Mouse (Mus musculus) stomach, postnatal 0 days (tissue): ENCODE results near the gene Sytl2. TPM values are rescaled to one million over a fixed set of nuclear protein-coding genes. Genes with fewer than 3 reads are reported as not detected.

Experiments used
- ATAC-seq: fragments of 200-750 bp; cut with Nextera tagmentation; 2 replicates; pipeline ENCODE4 v1.8.0; 2017; ENCODE audit not compliant: low FRiP score, low TSS enrichment
- DNase-seq: peaks from one replicate; pipeline ENCODE4 v3.0.0-alpha.2; 2016; ENCODE audit warnings: low spot score
- H3K27ac ChIP-seq: fragments of 300-500 bp; sonication (generic); replicated peaks from 2 replicates; pipeline ENCODE4 v1.5.1; 2014; ENCODE audit warnings: mild to moderate bottlenecking, control low read depth
- H3K27me3 ChIP-seq: fragments of 300-500 bp; sonication (generic); 2 replicates; pipeline ENCODE4 v1.6.1; 2014; ENCODE audit warnings: low read length; ENCODE audit not compliant: control insufficient read depth, insufficient read depth
- H3K36me3 ChIP-seq: fragments of 300-500 bp; sonication (generic); 2 replicates; pipeline ENCODE4 v1.6.1; 2014; ENCODE audit warnings: low read length, mixed read lengths; ENCODE audit not compliant: control insufficient read depth, insufficient read depth
- H3K4me1 ChIP-seq: fragments of 300-500 bp; sonication (generic); replicated peaks from 2 replicates; pipeline ENCODE4 v1.6.1; 2014; ENCODE audit warnings: antibody characterized with exemption; ENCODE audit not compliant: control insufficient read depth, insufficient read depth
- H3K4me2 ChIP-seq: fragments of 300-500 bp; sonication (generic); replicated peaks from 2 replicates; pipeline ENCODE4 v1.6.1; 2014; ENCODE audit warnings: low read depth, mild to moderate bottlenecking, control low read depth, moderate library complexity
- H3K4me3 ChIP-seq: fragments of 300-500 bp; sonication (generic); 2 replicates; pipeline ENCODE4 v1.5.1; 2014; ENCODE audit warnings: low read depth, low read length, control low read depth
- H3K9ac ChIP-seq: fragments of 300-500 bp; sonication (generic); 2 replicates; pipeline ENCODE4 v1.6.1; 2014; ENCODE audit warnings: mild to moderate bottlenecking, low read length, control low read depth, mixed read lengths
- H3K9me3 ChIP-seq: fragments of 300-500 bp; sonication (generic); 2 replicates; pipeline ENCODE4 v1.6.1; 2016; ENCODE audit warnings: low read length; ENCODE audit not compliant: control insufficient read depth
- CTCF ChIP-seq: IDR thresholded peaks from 2 replicates; pipeline ENCODE4 v1.5.1; 2016; ENCODE audit warnings: antibody characterized with exemption, low read depth, mild to moderate bottlenecking, moderate library complexity
- EP300 ChIP-seq: optimal IDR thresholded peaks from 2 replicates; pipeline ENCODE3; 2016; ENCODE audit warnings: antibody characterized with exemption
- WGBS: fragments of 180-500 bp; shearing (Covaris S2); extraction: QIAGEN DNeasy Blood & Tissue Kit; methylation state at CpG from one replicate; pipeline ENCODE4 v1.1.7; 2014; 5-methylcytosine and 5-hydroxymethylcytosine counted together
- polyA plus RNA-seq: library from polyadenylated mRNA; unstranded; fragments of >200 nt; fragmentation: Nextera tagmentation; extraction: Ambion mirVana; gene quantifications from 2 replicates; pipeline ENCODE4 v1.2.1, GENCODE M21; 2015

The Sytl2 gene
- polyA plus RNA-seq, 1 experiment from 2014 or later = 32.3 TPM

DNA sequence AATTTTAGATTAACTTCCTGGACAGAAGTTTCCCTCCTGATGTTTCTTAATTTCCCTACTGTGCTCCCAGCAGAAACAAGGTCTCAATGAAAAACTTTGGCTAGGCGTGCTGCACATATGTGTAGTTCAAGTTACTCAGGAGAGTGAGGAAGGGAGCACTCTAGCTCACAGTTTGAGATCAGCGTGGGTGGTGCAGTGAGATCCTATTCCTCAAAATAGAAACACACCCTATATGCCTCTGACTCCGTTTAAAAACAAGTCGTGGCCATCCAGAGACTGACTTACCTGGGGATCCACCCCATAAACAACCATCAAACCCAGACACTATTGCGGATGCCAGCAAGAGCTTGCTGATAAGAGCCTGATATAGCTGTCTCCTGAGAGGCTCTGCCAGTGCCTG, 47.0 kb downstream of the Sytl2 start:
- H3K27me3 ChIP-seq = no peaks in the 10 kb centered on the region
- H3K9me3 ChIP-seq = no peaks in the 10 kb centered on the region
- H3K9ac ChIP-seq = no peak overlapping the region
- DNase-seq (no peak), ATAC-seq (no peak)
- no peaks in the 10 kb centered on the region for H3K4me1 ChIP-seq
- no peak overlapping the region for H3K4me2 ChIP-seq
- WGBS = 56% methylated on average over 5 of the region's 5 CpGs
- H3K36me3 ChIP-seq = no peaks in the 10 kb centered on the region
- H3K27ac ChIP-seq = no peak overlapping the region
- H3K4me3 ChIP-seq = no peak overlapping the region
- no peak for TF ChIP-seq CTCF
- TF ChIP-seq EP300 = no peak

DNA sequence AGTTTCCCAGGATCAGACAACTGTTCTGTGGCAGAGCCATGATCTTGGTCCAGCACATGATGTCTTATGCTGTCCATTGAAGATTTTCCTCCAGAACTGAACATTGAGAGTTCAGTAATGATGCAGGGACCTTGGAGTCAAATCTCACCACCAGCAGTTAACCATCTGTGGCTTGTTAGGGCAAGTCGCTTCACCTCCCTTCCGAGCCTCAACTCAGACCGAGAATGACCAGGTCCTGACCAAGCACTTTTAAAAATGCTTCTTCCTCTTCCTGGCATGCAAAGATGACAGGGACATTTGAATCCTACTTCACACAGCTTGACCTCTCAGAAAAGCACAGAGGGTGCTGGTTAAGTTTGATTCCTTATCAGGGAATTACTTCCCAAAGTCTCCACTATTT, 50.1 kb downstream of the Sytl2 start:
- no peak for TF ChIP-seq EP300
- H3K9ac ChIP-seq = no peak overlapping the region
- H3K36me3 ChIP-seq = no peaks in the 10 kb centered on the region
- H3K27me3 ChIP-seq = no peaks in the 10 kb centered on the region
- no peak for ATAC-seq
- 79% methylated on average over 3 of the region's 3 CpGs for WGBS
- H3K4me3 ChIP-seq = no peak overlapping the region
- no peak overlapping the region for H3K27ac ChIP-seq
- no peaks in the 10 kb centered on the region for H3K9me3 ChIP-seq
- no peak for DNase-seq
- H3K4me2 ChIP-seq = no peak overlapping the region
- H3K4me1 ChIP-seq = no peaks in the 10 kb centered on the region

DNA sequence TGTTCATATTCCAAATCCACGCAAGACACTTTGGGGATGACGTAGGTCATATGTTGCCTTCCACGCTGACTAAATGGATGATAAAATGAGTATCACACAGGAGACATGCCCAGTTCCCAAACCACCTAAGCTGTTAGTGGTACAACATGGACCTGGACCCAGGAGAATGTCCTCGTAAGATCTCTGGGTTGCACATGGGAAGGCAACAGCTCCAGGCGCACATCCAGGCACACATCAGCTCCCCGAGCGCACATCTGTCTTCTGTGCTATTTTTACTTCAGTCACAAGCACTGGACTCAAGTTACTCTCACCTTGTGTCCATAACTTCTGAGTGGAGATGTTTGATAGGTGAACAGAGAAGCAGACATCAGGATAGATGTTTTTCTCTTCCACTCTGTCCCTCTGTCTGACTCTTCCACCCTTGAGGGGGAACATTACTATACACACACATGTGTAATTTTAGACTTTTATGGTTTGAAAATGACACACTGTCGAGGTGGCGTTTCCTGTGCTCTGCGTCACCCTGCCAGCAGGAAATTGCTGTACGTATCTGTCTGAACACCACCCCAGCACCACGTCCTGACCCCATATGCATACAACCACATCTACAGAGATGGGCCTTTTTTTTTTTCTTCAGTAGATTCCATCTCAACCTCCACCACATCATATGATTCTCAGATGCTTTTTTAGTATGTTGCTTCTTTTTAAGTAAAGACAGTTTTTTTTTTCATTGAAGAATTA, 51.6 kb downstream of the Sytl2 start:
- Histone ChIP-seq H3K9ac (no peak overlapping the region), H3K4me1 (no peaks in the 10 kb centered on the region), H3K4me3 (no peak overlapping the region), H3K36me3 (no peaks in the 10 kb centered on the region; the same call in 1 of the 2 replicates), H3K4me2 (no peak overlapping the region), H3K27me3 (no peaks in the 10 kb centered on the region), H3K27ac (no peak overlapping the region), H3K9me3 (no peaks in the 10 kb centered on the region)
- DNase-seq (no peak), ATAC-seq (no peak)
- 75% methylated on average over 12 of the region's 12 CpGs for WGBS
- TF ChIP-seq CTCF = no peak
- no peak for TF ChIP-seq EP300

DNA sequence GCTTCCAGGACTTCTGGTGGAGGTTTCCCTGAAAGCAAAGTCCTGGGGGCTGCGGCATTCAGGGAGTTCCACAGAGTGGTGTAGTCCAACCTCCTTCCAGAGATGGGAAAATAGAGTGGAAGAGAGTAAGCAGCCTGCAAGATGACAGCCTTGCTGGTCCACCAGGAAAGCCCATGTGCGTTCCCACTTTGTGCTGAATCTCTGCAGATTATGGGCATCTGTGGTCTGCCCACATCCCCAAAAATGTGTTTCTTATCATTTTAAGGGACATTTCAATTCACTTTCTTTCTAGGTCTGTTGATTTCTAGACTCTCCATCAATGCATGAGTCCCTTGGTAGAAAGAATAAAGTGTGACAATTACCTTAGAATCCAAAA, 52.2 kb downstream of the Sytl2 start:
- no peak overlapping the region for H3K9ac ChIP-seq
- H3K27ac ChIP-seq = no peak overlapping the region
- no peak overlapping the region for H3K4me3 ChIP-seq
- no peaks in the 10 kb centered on the region; the same call in 1 of the 2 replicates for H3K36me3 ChIP-seq
- TF ChIP-seq EP300 = no peak
- no peak for TF ChIP-seq CTCF
- H3K9me3 ChIP-seq = no peaks in the 10 kb centered on the region
- DNase-seq (no peak), ATAC-seq (no peak)
- WGBS = 92% methylated on average over 2 of the region's 2 CpGs
- H3K4me2 ChIP-seq = no peak overlapping the region
- no peaks in the 10 kb centered on the region for H3K27me3 ChIP-seq
- H3K4me1 ChIP-seq = no peaks in the 10 kb centered on the region

DNA sequence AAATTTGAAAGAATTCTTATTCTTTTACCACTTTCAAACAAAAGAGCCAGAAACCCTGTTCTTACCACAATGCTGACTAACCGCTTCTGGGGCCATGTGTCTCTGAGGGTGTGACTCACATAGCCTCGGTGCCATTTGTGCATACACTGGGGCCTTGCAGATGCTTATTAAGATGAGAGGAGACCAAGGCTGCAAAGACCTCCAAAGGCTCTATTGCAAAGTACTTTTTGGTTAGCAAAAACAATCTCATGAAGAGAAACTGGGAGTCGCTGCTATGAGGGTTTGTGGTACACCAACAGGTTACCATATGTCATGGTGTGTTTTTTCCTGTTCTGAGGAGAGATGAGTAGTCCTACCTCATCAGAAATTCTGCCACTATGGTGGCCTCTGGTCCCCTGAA, 53.4 kb downstream of the Sytl2 start:
- H3K4me3 ChIP-seq = no peak overlapping the region
- no peak overlapping the region for H3K9ac ChIP-seq
- no peak overlapping the region for H3K27ac ChIP-seq
- ATAC-seq = no peak
- H3K9me3 ChIP-seq = no peaks in the 10 kb centered on the region
- no peaks in the 10 kb centered on the region for H3K4me1 ChIP-seq
- H3K36me3 ChIP-seq = no peaks in the 10 kb centered on the region; the same call in 1 of the 2 replicates
- WGBS = 69% methylated on average over 3 of the region's 3 CpGs
- no peaks in the 10 kb centered on the region for H3K27me3 ChIP-seq
- H3K4me2 ChIP-seq = no peak overlapping the region
- TF ChIP-seq EP300 (no peak), CTCF (no peak)
- no peak for DNase-seq

DNA sequence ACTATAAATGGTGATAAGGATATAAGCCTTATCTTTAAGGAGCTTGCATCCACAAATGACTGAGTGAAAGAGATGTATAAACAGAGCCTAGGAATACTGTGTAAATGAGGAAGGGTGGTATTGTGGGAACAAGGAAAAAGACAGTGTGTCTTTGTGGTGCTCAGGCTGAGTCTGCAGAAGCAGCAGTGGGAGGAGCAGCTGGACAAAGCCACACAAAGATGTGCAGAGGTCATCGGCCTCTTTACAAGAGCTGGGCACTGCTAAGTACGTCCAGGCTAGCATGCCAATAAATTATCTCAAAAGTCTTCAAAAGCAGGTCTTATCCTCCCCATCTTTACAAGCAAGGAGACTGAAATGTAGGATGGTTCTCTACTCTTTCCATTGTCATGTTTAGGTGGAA, 53.9 kb downstream of the Sytl2 start:
- Histone ChIP-seq H3K9me3 (no peaks in the 10 kb centered on the region), H3K4me1 (no peaks in the 10 kb centered on the region), H3K27ac (no peak overlapping the region), H3K4me2 (no peak overlapping the region), H3K4me3 (no peak overlapping the region), H3K9ac (no peak overlapping the region), H3K27me3 (no peaks in the 10 kb centered on the region), H3K36me3 (no peaks in the 10 kb centered on the region; the same call in 1 of the 2 replicates)
- DNase-seq (no peak), ATAC-seq (no peak)
- 70% methylated on average over 2 of the region's 2 CpGs for WGBS
- no peak for TF ChIP-seq EP300
- TF ChIP-seq CTCF = no peak
